Mouse (Mus musculus) embryonic facial prominence, embryonic 12.5 days (tissue): ENCODE data around the gene Ptpre. TPM values are rescaled to one million over a fixed set of nuclear protein-coding genes. Genes with fewer than 3 reads are reported as not detected.
"Not testable (repeated sequence)": the region's sequence is repeated elsewhere in the genome, so short reads cannot be mapped to it uniquely, and the experiment has no call there.

ENCODE experiments used
- ATAC-seq: fragments of 200-750 bp; cut with Nextera tagmentation; 2 replicates; pipeline ENCODE4 v1.8.0; 2017; ENCODE audit not compliant: insufficient number of reproducible peaks, insufficient read depth, low FRiP score, low TSS enrichment
- H3K27ac ChIP-seq: fragments of 300-500 bp; sonication (generic); 2 replicates; pipeline ENCODE4 v1.5.1; 2016; ENCODE audit warnings: mild to moderate bottlenecking
- H3K27me3 ChIP-seq: fragments of 300-500 bp; sonication (generic); 2 replicates; pipeline ENCODE4 v1.6.1; 2016; ENCODE audit warnings: mild to moderate bottlenecking, moderate library complexity
- H3K36me3 ChIP-seq: fragments of 300-500 bp; sonication (generic); 2 replicates; pipeline ENCODE4 v1.6.1; 2016; ENCODE audit warnings: mild to moderate bottlenecking
- H3K4me1 ChIP-seq: fragments of 300-500 bp; sonication (generic); 2 replicates; pipeline ENCODE4 v1.6.1; 2016
- H3K4me2 ChIP-seq: fragments of 300-500 bp; sonication (generic); replicated peaks from 2 replicates; pipeline ENCODE4 v1.6.1; 2016; ENCODE audit warnings: mild to moderate bottlenecking, moderate library complexity
- H3K4me3 ChIP-seq: fragments of 300-500 bp; sonication (generic); 2 replicates; pipeline ENCODE4 v1.5.1; 2016; ENCODE audit warnings: mild to moderate bottlenecking
- H3K9ac ChIP-seq: fragments of 300-500 bp; sonication (generic); 2 replicates; pipeline ENCODE4 v1.6.1; 2016; ENCODE audit warnings: mild to moderate bottlenecking, moderate library complexity
- H3K9me3 ChIP-seq: fragments of 300-500 bp; sonication (generic); 2 replicates; pipeline ENCODE4 v1.6.1; 2016; ENCODE audit warnings: mild to moderate bottlenecking, moderate library complexity
- WGBS: fragments of 180-500 bp; shearing (Covaris S2); methylation state at CpG from one replicate; pipeline ENCODE4 v1.1.7; 2016; 5-methylcytosine and 5-hydroxymethylcytosine counted together
- polyA plus RNA-seq: library from polyadenylated mRNA; unstranded; fragments of >200 nt; fragmentation: Nextera tagmentation; extraction: Ambion mirVana; gene quantifications from 2 replicates; pipeline ENCODE4 v1.2.1, GENCODE M21; 2016

The Ptpre gene
- polyA plus RNA-seq, 1 experiment from 2014 or later: 2.4 TPM

- WGBS: 67% methylated on average over 4 of the region's 4 CpGs
- H3K27ac ChIP-seq, H3K4me1 ChIP-seq, ATAC-seq, H3K4me2 ChIP-seq, H3K9ac ChIP-seq, H3K9me3 ChIP-seq, H3K27me3 ChIP-seq, H3K4me3 ChIP-seq: not testable (repeated sequence)
- H3K36me3 ChIP-seq: peaks cover 37% of the 10 kb centered on the region
Observed at GRCm38 (mm10) chr7:135684098-135684497, 146.8 kb downstream of the Ptpre start.

- WGBS: 89% methylated on average over 7 of the region's 7 CpGs
- Histone ChIP-seq H3K4me2 (no peak overlapping the region), H3K27ac (no peak overlapping the region), H3K9ac (no peak overlapping the region), H3K4me3 (no peak overlapping the region), H3K4me1 (0 out of 2 replicates have a peak, but pooled peaks cover 3% of the 10 kb centered on the region), H3K9me3 (no peaks in the 10 kb centered on the region), H3K36me3 (peaks cover 43% of the 10 kb centered on the region), H3K27me3 (no peaks in the 10 kb centered on the region)
- no peak for ATAC-seq
Observed at GRCm38 (mm10) chr7:135684938-135685337, 147.7 kb downstream of the Ptpre start.

GRCm38 (mm10) chr7:135689396-135689795, 152.1 kb downstream of the Ptpre start:
- no peak for ATAC-seq
- peaks cover 81% of the 10 kb centered on the region for H3K36me3 ChIP-seq

GRCm38 (mm10) chr7:135691941-135692340, 154.7 kb downstream of the Ptpre start:
- Histone ChIP-seq H3K27ac (no peak overlapping the region), H3K27me3 (no peaks in the 10 kb centered on the region), H3K4me3 (no peak overlapping the region), H3K36me3 (peaks cover 87% of the 10 kb centered on the region), H3K4me1 (no peaks in the 10 kb centered on the region), H3K9ac (no peak overlapping the region), H3K4me2 (no peak overlapping the region), H3K9me3 (no peaks in the 10 kb centered on the region)
- ATAC-seq: no peak
- WGBS: 93% methylated on average over 5 of the region's 5 CpGs

More at GRCm38 (mm10) chr7:135689396-135689795, 152.1 kb downstream of the Ptpre start:
- no peak overlapping the region for H3K4me2 ChIP-seq
- no peaks in the 10 kb centered on the region for H3K27me3 ChIP-seq
- H3K27ac ChIP-seq: no peak overlapping the region
- WGBS: 95% methylated on average over 7 of the region's 7 CpGs
- no peak overlapping the region for H3K9ac ChIP-seq
- no peaks in the 10 kb centered on the region for H3K9me3 ChIP-seq
- H3K4me3 ChIP-seq: no peak overlapping the region
- no peaks in the 10 kb centered on the region for H3K4me1 ChIP-seq

- no peaks in the 10 kb centered on the region for H3K4me1 ChIP-seq
- 95% methylated on average over 4 of the region's 4 CpGs for WGBS
- H3K27me3 ChIP-seq: no peaks in the 10 kb centered on the region
- no peak overlapping the region for H3K4me3 ChIP-seq
- peaks cover 91% of the 10 kb centered on the region for H3K36me3 ChIP-seq
- H3K27ac ChIP-seq: no peak overlapping the region
- no peaks in the 10 kb centered on the region for H3K9me3 ChIP-seq
- H3K4me2 ChIP-seq: no peak overlapping the region
- no peak overlapping the region for H3K9ac ChIP-seq
- ATAC-seq: no peak
Observed at GRCm38 (mm10) chr7:135694130-135694529, 156.8 kb downstream of the Ptpre start.

GRCm38 (mm10) chr7:135694796-135695195, 157.5 kb downstream of the Ptpre start:
- no peak overlapping the region for H3K4me2 ChIP-seq
- no peak overlapping the region for H3K4me3 ChIP-seq
- peaks cover 92% of the 10 kb centered on the region for H3K36me3 ChIP-seq
- H3K4me1 ChIP-seq: no peaks in the 10 kb centered on the region
- H3K27ac ChIP-seq: no peak overlapping the region
- H3K9me3 ChIP-seq: no peaks in the 10 kb centered on the region
- WGBS: 94% methylated on average over 5 of the region's 5 CpGs
- ATAC-seq: no peak
- H3K27me3 ChIP-seq: no peaks in the 10 kb centered on the region
- no peak overlapping the region for H3K9ac ChIP-seq

- Histone ChIP-seq H3K9ac (no peak overlapping the region), H3K4me2 (no peak overlapping the region), H3K9me3 (no peaks in the 10 kb centered on the region), H3K4me1 (no peaks in the 10 kb centered on the region), H3K4me3 (no peak overlapping the region), H3K36me3 (peaks cover 97% of the 10 kb centered on the region), H3K27me3 (no peaks in the 10 kb centered on the region), H3K27ac (no peak overlapping the region)
- ATAC-seq: no peak
- WGBS: 95% methylated on average over 4 of the region's 4 CpGs
Observed at GRCm38 (mm10) chr7:135696127-135696526, 158.8 kb downstream of the Ptpre start.

GRCm38 (mm10) chr7:135697021-135697740, 159.9 kb downstream of the Ptpre start:
- H3K9ac ChIP-seq, H3K27ac ChIP-seq, H3K4me2 ChIP-seq, H3K27me3 ChIP-seq, ATAC-seq, H3K9me3 ChIP-seq, H3K4me3 ChIP-seq, H3K4me1 ChIP-seq: not testable (repeated sequence)
- H3K36me3 ChIP-seq: peaks cover 97% of the 10 kb centered on the region
- 94% methylated on average over 5 of the region's 5 CpGs for WGBS

- H3K36me3 ChIP-seq: peaks cover 95% of the 10 kb centered on the region
- H3K9me3 ChIP-seq: no peaks in the 10 kb centered on the region
- no peak overlapping the region for H3K4me3 ChIP-seq
- H3K9ac ChIP-seq: no peak overlapping the region
- no peaks in the 10 kb centered on the region for H3K27me3 ChIP-seq
- no peak overlapping the region for H3K4me2 ChIP-seq
- no peak overlapping the region for H3K27ac ChIP-seq
- ATAC-seq: no peak
- no peaks in the 10 kb centered on the region for H3K4me1 ChIP-seq
- WGBS: 98% methylated on average over 2 of the region's 2 CpGs
Observed at GRCm38 (mm10) chr7:135698362-135698761, 161.1 kb downstream of the Ptpre start.

- H3K36me3 ChIP-seq: peaks cover 97% of the 10 kb centered on the region
- H3K27ac ChIP-seq: not testable (repeated sequence)
Observed at GRCm38 (mm10) chr7:135699351-135699750, 162.1 kb downstream of the Ptpre start.

GRCm38 (mm10) chr7:135703600-135704148, 166.4 kb downstream of the Ptpre start:
- Histone ChIP-seq H3K36me3 (peaks cover 90% of the 10 kb centered on the region), H3K9ac (no peak overlapping the region), H3K27me3 (no peaks in the 10 kb centered on the region), H3K4me3 (no peak overlapping the region), H3K27ac (no peak overlapping the region), H3K9me3 (no peaks in the 10 kb centered on the region), H3K4me2 (no peak overlapping the region), H3K4me1 (no peaks in the 10 kb centered on the region)
- no peak for ATAC-seq
- WGBS: 93% methylated on average over 9 of the region's 9 CpGs

More at GRCm38 (mm10) chr7:135699351-135699750, 162.1 kb downstream of the Ptpre start:
- not testable (repeated sequence) for H3K4me3 ChIP-seq, H3K9ac ChIP-seq, H3K9me3 ChIP-seq, H3K27me3 ChIP-seq, ATAC-seq, H3K4me1 ChIP-seq, H3K4me2 ChIP-seq
- 95% methylated on average over 6 of the region's 6 CpGs for WGBS

- Histone ChIP-seq H3K27ac (no peak overlapping the region), H3K4me3 (no peak overlapping the region), H3K36me3 (peaks cover 90% of the 10 kb centered on the region), H3K4me1 (no peaks in the 10 kb centered on the region), H3K4me2 (no peak overlapping the region), H3K9ac (no peak overlapping the region), H3K9me3 (no peaks in the 10 kb centered on the region), H3K27me3 (no peaks in the 10 kb centered on the region)
- no peak for ATAC-seq
- 95% methylated on average over 8 of the region's 8 CpGs for WGBS
Observed at GRCm38 (mm10) chr7:135704251-135704650, 167.0 kb downstream of the Ptpre start.
